Mouse (Mus musculus) urinary bladder, postnatal 4 days (tissue): ENCODE measurements around the gene Rab19.
"Not testable (repeated sequence)": the region's sequence is repeated elsewhere in the genome, so short reads cannot be mapped to it uniquely, and the experiment has no call there.

Experiments
- DNase-seq, 2 experiments: peaks; one replicate each; pipeline ENCODE4 v3.0.0; 2021 to 2022; ENCODE audit warnings: low spot score in 2 of 2

Gene Rab19

GRCm38 (mm10) chr6:39381125-39381880 is at the start of gene Rab19:
Gene Rab19, plus strand, starts transcription at chr6:39381175.
- DNase-seq = no peak

GRCm38 (mm10) chr6:39331998-39332700 is 48.8 kb upstream of the Rab19 start:
- DNase-seq = no peak

- DNase-seq = no peak
Observed at GRCm38 (mm10) chr6:39334224-39334623, 46.8 kb upstream of the Rab19 start.

GRCm38 (mm10) chr6:39334873-39335272 is 46.1 kb upstream of the Rab19 start:
- DNase-seq = no peak

- DNase-seq = no peak
Observed at GRCm38 (mm10) chr6:39338359-39338758, 42.6 kb upstream of the Rab19 start.

GRCm38 (mm10) chr6:39341798-39342197 is 39.2 kb upstream of the Rab19 start:
- DNase-seq = no peak

- peak; percentile 72 to 82 for DNase-seq
Observed at GRCm38 (mm10) chr6:39344020-39344419, 37.0 kb upstream of the Rab19 start.

- DNase-seq = no peak
Observed at GRCm38 (mm10) chr6:39345430-39345829, 35.5 kb upstream of the Rab19 start.

GRCm38 (mm10) chr6:39346991-39347501 is 33.9 kb upstream of the Rab19 start:
- no peak for DNase-seq

GRCm38 (mm10) chr6:39347880-39348814 is 32.8 kb upstream of the Rab19 start:
- DNase-seq = no peak

GRCm38 (mm10) chr6:39348946-39349345 is 32.0 kb upstream of the Rab19 start:
- DNase-seq = no peak

- not testable (repeated sequence) for DNase-seq
Observed at GRCm38 (mm10) chr6:39359207-39359606, 21.8 kb upstream of the Rab19 start.

- DNase-seq = no peak
Observed at GRCm38 (mm10) chr6:39362684-39363083, 18.3 kb upstream of the Rab19 start.

GRCm38 (mm10) chr6:39369631-39370030 is 11.3 kb upstream of the Rab19 start:
- DNase-seq = no peak

- DNase-seq = no peak
Observed at GRCm38 (mm10) chr6:39372042-39372441, 8.9 kb upstream of the Rab19 start.

- peak in 1 of 2 experiments; percentile 22 for DNase-seq
Observed at GRCm38 (mm10) chr6:39372727-39373126, 8.2 kb upstream of the Rab19 start.

GRCm38 (mm10) chr6:39373301-39373955 is 7.5 kb upstream of the Rab19 start:
- no peak for DNase-seq

- DNase-seq = no peak
Observed at GRCm38 (mm10) chr6:39376775-39377174, 4.2 kb upstream of the Rab19 start.

- DNase-seq = peak; percentile 79 to 89
Observed at GRCm38 (mm10) chr6:39377311-39377827, 3.6 kb upstream of the Rab19 start, which contains the start of gene Slc37a3. Gene Slc37a3, minus strand, starts transcription at chr6:39377675.

- DNase-seq = not testable (repeated sequence)
Observed at GRCm38 (mm10) chr6:39378161-39378835, 2.7 kb upstream of the Rab19 start.
